In genomic region chr3:133548613-133549012, GRCm38 (mm10) we compare ENCODE assay signal across 27 mouse cellular contexts. TPM values are rescaled to one million over a fixed set of nuclear protein-coding genes. Genes with fewer than 3 reads are reported as not detected.
DNase-seq lines count a peak whose midpoint lies in the region; ATAC-seq and TF ChIP-seq lines count a peak whose summit lies in the region.
"Had no signal": no experiment of that assay in that cellular context is flagged by ENCODE, and none has a peak within 500 bp of the region (broad histone marks: within the 10 kb centered on the region; RNA-seq: fewer than 3 reads in every experiment).

No protein-coding gene starts in this region.

- peak; percentile 10; the same call in 1 of the 2 replicates for ATAC-seq in megakaryocyte progenitor cell, adult 5-6 weeks (replicated peaks; ENCODE audit: poor library complexity)
- ATAC-seq in hindbrain, embryonic 12.5 days (ENCODE audit: low FRiP score) = no peak
- ATAC-seq: CD4-positive, CD25-positive, alpha-beta regulatory T cell, adult 4 months; forebrain, embryonic 14.5 days; forebrain, postnatal 0 days; intestine, postnatal 0 days; Patski had no signal

- H3K36me3 ChIP-seq in hindbrain, embryonic 12.5 days = no peaks in the 10 kb centered on the region
- H3K36me3 ChIP-seq: embryonic facial prominence, embryonic 12.5 days; embryonic facial prominence, embryonic 15.5 days; heart, embryonic 12.5 days; heart, embryonic 15.5 days; hindbrain, embryonic 10.5 days; hindbrain, embryonic 15.5 days had no signal

- no peak overlapping the region for H3K4me2 ChIP-seq in hindbrain, embryonic 12.5 days (replicated peaks)
- H3K4me2 ChIP-seq: embryonic facial prominence, embryonic 12.5 days; embryonic facial prominence, embryonic 15.5 days; heart, embryonic 12.5 days; heart, embryonic 15.5 days; hindbrain, embryonic 15.5 days had no signal

- TF ChIP-seq POLR2A in bone marrow, adult 2 months (IDR thresholded peaks at IDR 0.05; ENCODE audit: borderline replicate concordance, control insufficient read depth, low read depth, low read length) = no peak

- no peaks in the 10 kb centered on the region for H3K27me3 ChIP-seq in hindbrain, embryonic 12.5 days
- H3K27me3 ChIP-seq: embryonic facial prominence, embryonic 12.5 days; embryonic facial prominence, embryonic 15.5 days; heart, embryonic 12.5 days; heart, embryonic 15.5 days; hindbrain, embryonic 15.5 days; Patski had no signal

- H3K27ac ChIP-seq in bone marrow, adult 2 months (ENCODE audit: control insufficient read depth, insufficient read depth, low read depth, low read length, poor library complexity) = peak overlapping the region; percentile 42; the same call in 1 of the 2 replicates
- H3K27ac ChIP-seq in hindbrain, embryonic 12.5 days = no peak overlapping the region
- H3K27ac ChIP-seq: embryonic facial prominence, embryonic 12.5 days; embryonic facial prominence, embryonic 15.5 days; gastrocnemius, adult 2 months; heart, embryonic 15.5 days; hindbrain, embryonic 10.5 days; hindbrain, embryonic 15.5 days had no signal

- H3K9ac ChIP-seq in hindbrain, embryonic 12.5 days = no peak overlapping the region
- H3K9ac ChIP-seq: embryonic facial prominence, embryonic 12.5 days; embryonic facial prominence, embryonic 15.5 days; forebrain, postnatal 0 days; heart, embryonic 12.5 days; heart, embryonic 15.5 days; hindbrain, embryonic 15.5 days had no signal

- no peaks in the 10 kb centered on the region for H3K9me3 ChIP-seq in hindbrain, embryonic 12.5 days (replicated peaks)
- H3K9me3 ChIP-seq: embryonic facial prominence, embryonic 12.5 days; embryonic facial prominence, embryonic 15.5 days; heart, embryonic 12.5 days; heart, embryonic 15.5 days; hindbrain, embryonic 10.5 days; hindbrain, embryonic 15.5 days had no signal

- peak; percentile 24 for DNase-seq in lung, postnatal 25 days (ENCODE audit: low spot score)
- no peak for DNase-seq in lung, postnatal 4 days
- no peak for DNase-seq in embryo, embryonic 10.5 days (ENCODE audit: low spot score)
- DNase-seq: adrenal gland, postnatal 10 days; adrenal gland, postnatal 36 days; cerebellum, adult 18-20 months; cerebellum, adult 9-10 months; cerebellum, postnatal 14 days; forebrain, postnatal 0 days; gastrocnemius, adult 2 months; gastrocnemius, postnatal 14 days; heart, adult 18-20 months; heart, postnatal 10 days; heart, postnatal 36 days had no signal

- 14% methylated on average over 2 of the region's 2 CpGs for WGBS in bone marrow, adult 2 months
- 85% methylated on average over 2 of the region's 2 CpGs for WGBS in hindbrain, embryonic 12.5 days

- H3K4me1 ChIP-seq in bone marrow, adult 2 months (ENCODE audit: control insufficient read depth, insufficient read depth, low read length) = peaks cover 1% of the 10 kb centered on the region; the same call in 1 of the 2 replicates
- 0 out of 2 replicates have a peak, but pooled peaks cover 4% of the 10 kb centered on the region for H3K4me1 ChIP-seq in hindbrain, embryonic 12.5 days
- H3K4me1 ChIP-seq: embryonic facial prominence, embryonic 12.5 days; embryonic facial prominence, embryonic 15.5 days; heart, embryonic 12.5 days; heart, embryonic 15.5 days; hindbrain, embryonic 15.5 days had no signal

- H3K4me3 ChIP-seq in bone marrow, adult 2 months (replicated peaks; ENCODE audit: control insufficient read depth, low read depth, low read length) = no peak overlapping the region
- no peak overlapping the region for H3K4me3 ChIP-seq in hindbrain, embryonic 12.5 days
- H3K4me3 ChIP-seq: embryonic facial prominence, embryonic 12.5 days; embryonic facial prominence, embryonic 15.5 days; gastrocnemius, adult 2 months; heart, embryonic 12.5 days; heart, embryonic 15.5 days; hindbrain, embryonic 10.5 days; hindbrain, embryonic 15.5 days had no signal

- no peak for TF ChIP-seq CTCF in bone marrow, adult 2 months (IDR thresholded peaks at IDR 0.05; ENCODE audit: control insufficient read depth, insufficient read depth, low read length)

RNA-seq across cellular contexts. Expression of gene Tet2, which starts 3.7 kb away (rescaled TPM):
- polyA plus RNA-seq in bone marrow, adult 2 months (2011; ENCODE audit: insufficient read depth, insufficient read length, low replicate concordance, missing spikeins) = 7.5 and 14.8 TPM in 2 replicates
- total RNA-seq in megakaryocyte progenitor cell, adult 5-6 weeks (2015) = 52.2 and 65.9 TPM in 2 replicates
- 42.4 and 55.8 TPM in 2 replicates for total RNA-seq in megakaryocyte progenitor cell, adult 5-6 weeks (2017)
- 26.1 and 28.3 TPM in 2 replicates for polyA plus RNA-seq in hindbrain, embryonic 12.5 days (2016; fragmentation: Nextera tagmentation; extraction: Ambion mirVana)
